Mouse (Mus musculus) left cerebral cortex, postnatal 14 days (tissue): ENCODE results near the gene Duox1. TPM values are rescaled to one million over a fixed set of nuclear protein-coding genes. Genes with fewer than 3 reads are reported as not detected.

ENCODE experiments used
- DNase-seq, 2 experiments: peaks; one replicate each; pipeline ENCODE4 v3.0.0; 2021 to 2022; ENCODE audit warnings: low spot score in 2 of 2, mixed read lengths in 1 of 2
- intact Hi-C: fragments of 180-260 bp; cut with DNase I; formaldehyde crosslinking; loops from one replicate; pipeline ENCODE4 v1.15.1; 2025
- total RNA-seq, 2 experiments: library from RNA; stranded (reverse); gene quantifications; 2 replicates each; pipeline ENCODE4 v1.2.3; 2021

Gene Duox1
- total RNA-seq, 2 experiments from 2014 or later, result 0.07 to 0.15 TPM

DNA sequence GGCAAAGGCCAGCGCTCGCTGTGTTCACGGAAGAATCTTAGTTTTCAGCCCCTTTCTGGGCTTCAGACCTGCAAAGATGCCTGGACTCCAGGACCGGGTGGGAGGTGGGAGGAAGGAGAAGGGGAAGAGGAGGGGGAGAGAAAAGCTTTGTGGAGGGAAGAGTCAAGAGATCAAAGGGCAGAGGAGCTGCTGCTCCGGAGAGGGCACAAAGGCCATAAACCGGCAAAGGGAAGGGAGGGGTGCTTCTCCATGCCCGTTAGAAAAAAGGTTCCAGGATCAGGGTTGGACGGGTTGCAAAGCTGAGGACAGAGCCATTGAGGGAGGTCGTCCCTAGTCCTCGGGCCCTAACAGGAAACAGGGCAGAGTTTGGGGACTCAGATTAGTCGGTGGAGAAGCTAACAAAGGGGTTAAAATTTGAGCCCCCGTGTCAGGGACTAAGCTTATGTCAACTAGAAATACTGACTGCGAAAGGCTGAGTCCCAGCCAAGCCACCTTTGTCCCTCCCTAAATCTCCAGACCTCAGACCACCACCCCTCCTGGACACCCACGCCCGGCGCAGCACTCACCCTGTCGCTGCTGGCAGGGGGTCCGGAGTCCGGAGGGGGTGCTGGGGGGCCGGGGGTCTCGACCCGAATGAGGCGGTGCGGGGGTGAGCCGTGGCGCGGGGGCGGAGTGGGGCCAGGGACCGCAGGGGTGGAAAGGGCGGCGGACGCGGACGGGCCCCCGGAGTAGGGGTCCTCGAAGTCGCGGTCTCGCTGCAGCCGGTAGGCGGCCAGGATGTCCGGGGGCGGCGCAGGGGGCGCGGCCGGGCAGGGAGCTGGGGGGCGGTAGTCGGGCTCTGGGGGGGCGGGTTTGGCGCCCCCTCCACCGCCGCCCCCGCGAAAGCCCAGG lies 52.9 kb downstream of the Duox1 start:
- intact Hi-C loops, result loop anchor here (2.0 kb wide), 1 partner anchor 20 kb away; no protein-coding TSS in a partner anchor
- DNase-seq, result no peak

DNA sequence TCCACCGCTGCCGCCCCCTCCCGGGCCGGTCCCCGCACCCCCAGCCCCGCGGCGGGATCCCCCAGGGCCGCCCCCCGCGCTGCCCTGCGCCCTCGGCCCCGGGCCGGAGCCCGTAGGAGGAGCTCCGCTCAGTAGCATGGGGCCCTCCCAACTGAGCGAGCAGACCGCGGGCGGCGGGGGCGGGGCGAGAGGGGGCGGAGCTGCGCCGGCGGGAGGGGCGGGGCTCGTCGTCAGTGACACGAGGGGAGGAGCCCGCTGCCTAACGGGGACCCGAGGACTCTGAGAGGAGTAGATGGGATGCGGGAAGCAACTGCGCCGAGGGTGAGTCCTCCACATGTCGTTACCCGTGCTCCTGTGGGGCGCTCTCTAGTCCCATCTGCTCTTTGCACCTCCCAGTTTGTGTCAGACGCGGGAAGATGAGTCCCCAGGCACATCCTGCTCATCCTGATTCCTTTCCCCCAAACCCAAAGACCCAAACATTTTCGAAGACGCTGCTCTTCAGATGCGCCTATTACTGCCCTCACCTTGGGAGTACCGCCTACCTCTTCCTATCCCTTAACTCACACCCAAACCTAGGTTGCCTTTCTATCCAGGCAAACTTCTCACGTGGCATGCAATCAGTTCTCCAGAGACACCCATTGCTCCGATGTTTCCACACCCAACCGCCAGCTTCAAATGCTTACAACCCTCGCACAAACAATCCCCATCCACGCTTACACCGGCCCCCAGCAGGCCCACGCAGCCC lies 53.7 kb downstream of the Duox1 start, which contains the start of gene Shf:
Shf (minus strand) TSS at position 168 of the 745 bp plus-strand sequence.
- intact Hi-C loops, result loop anchor here (2.0 kb wide), 1 partner anchor 20 kb away; no protein-coding TSS in a partner anchor
- DNase-seq, result peak; percentile 90

DNA sequence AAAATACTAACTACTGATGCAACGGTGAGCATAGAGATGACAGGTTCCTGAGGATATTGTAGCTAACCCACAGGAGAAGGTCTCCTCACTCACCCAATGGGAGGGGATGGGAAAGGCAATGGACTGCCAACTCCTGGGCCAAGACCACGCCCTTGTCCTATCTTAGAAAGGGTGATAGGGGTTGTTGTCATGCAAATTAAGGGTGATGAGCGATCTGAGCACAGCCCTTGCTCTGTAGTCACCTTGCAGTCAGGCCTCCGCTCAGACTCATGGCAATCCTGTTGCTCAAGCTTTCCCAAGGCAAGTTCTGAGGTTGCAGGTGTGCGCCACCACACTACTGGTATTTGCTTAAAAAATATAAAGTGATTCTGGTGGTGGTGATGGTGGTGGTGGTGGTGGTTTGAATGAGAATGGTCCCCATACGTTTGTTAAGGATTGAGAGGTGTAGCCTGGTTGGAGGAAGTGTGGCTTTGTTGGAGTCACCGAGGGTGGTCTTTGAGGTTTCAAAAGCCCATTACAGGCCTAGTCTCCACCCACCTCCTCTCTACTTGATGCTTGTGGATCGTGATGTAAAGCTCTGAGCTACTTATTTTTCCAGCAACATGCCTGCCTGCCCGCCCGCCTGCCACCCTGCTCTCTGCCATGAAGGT lies 54.8 kb downstream of the Duox1 start:
- intact Hi-C loops, result loop anchor here (10.0 kb wide), 1 partner anchor 385 kb away; no protein-coding TSS in a partner anchor

GRCm38 (mm10) chr2:122372067-122372466 lies 56.6 kb downstream of the Duox1 start:
- no peak for DNase-seq
- intact Hi-C loops, result loop anchor here (10.0 kb wide), 1 partner anchor 383 kb away; no protein-coding TSS in a partner anchor

More for the DNA sequence above, 54.8 kb downstream of the Duox1 start:
- no peak for DNase-seq

GRCm38 (mm10) chr2:122372541-122372940 lies 57.1 kb downstream of the Duox1 start:
- no peak for DNase-seq
- intact Hi-C loops, result loop anchor here (10.0 kb wide), 1 partner anchor 382 kb away; no protein-coding TSS in a partner anchor

- intact Hi-C loops, result loop anchor here (10.0 kb wide), 1 partner anchor 381 kb away; no protein-coding TSS in a partner anchor
- no peak for DNase-seq
Measured at GRCm38 (mm10) chr2:122374012-122374411, 58.5 kb downstream of the Duox1 start.

- peak in 1 of 2 experiments; percentile 14 for DNase-seq
- intact Hi-C loops, result loop anchor here (5.0 to 10.0 kb wide), 3 partner anchors 62 to 380 kb away; partner anchors contain the start of genes Duoxa1 and Gatm
Measured at GRCm38 (mm10) chr2:122374666-122375331, 59.3 kb downstream of the Duox1 start.

DNA sequence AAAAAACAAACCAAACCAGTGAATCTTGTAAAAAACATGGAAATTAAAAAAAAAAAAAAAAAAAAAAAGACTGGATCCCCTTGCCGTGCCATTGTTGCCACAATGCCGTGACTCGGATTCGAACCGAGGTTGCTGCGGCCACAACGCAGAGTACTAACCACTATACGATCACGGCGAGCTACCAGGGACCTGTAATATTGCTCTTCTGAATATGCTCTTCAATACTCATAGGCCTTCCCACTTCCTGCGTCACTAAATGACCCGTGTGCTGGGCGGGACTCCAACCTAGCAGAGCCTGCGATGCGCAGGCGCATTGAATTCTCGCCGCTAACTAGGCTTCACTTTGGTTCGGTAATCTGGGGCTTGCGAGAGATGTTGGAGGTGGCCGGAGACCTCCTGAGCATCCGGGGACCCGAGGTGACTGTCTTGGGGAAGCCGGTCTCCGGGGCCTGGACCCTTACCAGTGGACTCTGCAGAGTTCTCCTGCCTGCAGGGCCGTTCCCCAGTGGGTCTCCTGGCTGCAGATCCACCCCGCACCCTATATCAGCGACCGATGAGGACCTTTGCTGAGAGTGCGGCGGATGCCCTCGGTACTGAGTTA lies 60.0 kb downstream of the Duox1 start:
- peak; percentile 98 to 99 for DNase-seq
- intact Hi-C loops, result loop anchor here (5.0 to 10.0 kb wide), 3 partner anchors 63 to 379 kb away; partner anchors contain the start of genes Duoxa1 and Gatm

DNA sequence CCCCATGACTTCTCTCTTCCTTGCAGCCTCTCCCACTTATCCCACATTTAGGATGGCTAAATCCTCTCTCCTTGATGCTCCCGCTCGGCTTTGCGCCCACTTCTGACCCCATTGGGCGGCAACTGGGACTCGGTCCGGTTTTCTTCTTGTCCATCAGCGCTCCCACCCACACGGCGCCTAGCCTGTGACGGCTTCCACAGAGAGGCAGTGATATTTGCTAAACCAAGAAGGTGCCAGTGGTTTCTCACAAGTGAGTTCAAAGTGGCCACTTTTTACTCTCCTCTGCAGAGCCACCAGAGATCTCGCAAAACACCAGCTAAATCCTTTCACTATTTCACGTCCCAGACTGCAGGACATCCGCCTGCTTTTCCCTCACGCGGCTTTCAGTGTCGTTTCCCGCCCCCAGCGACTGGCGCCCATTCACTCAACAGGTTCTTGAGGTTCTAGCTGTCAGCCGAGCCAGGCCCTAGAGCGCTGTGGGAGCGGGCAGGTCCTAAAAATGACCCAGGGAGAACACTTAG lies 60.6 kb downstream of the Duox1 start:
- intact Hi-C loops, result loop anchor here (5.0 to 10.0 kb wide), 3 partner anchors 64 to 379 kb away; partner anchors contain the start of genes Duoxa1 and Gatm
- peak in 1 of 2 experiments; percentile 50 for DNase-seq

DNA sequence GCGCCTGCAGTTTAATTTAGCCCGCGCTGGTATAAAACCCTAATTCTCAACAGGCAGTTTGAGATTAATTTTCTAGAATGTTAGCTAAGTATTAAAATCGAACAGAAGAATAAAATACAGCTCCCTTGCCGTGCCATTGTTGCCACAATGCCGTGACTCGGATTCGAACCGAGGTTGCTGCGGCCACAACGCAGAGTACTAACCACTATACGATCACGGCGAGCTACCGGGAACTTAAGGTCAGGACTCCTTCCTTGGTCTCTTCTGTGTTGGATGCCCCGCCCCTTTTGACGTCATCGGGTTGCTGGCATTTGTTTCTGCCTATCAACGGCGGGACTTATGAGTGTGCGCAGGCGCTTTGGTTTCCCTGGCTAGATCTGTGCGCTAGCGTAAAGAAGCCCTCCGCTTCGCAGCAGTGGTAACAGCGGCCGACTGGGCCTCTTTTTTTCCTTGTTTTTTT lies 61.8 kb downstream of the Duox1 start:
- intact Hi-C loops, result loop anchor here (5.0 to 10.0 kb wide), 3 partner anchors 65 to 378 kb away; partner anchors contain the start of genes Duoxa1 and Gatm
- DNase-seq, result peak; percentile 98 to 99

- DNase-seq, result peak; percentile 61 to 82
- intact Hi-C loops, result loop anchor here (2.0 to 10.0 kb wide), 4 partner anchors 65 to 377 kb away; partner anchors contain the start of genes Duoxa1 and Gatm
Measured at GRCm38 (mm10) chr2:122377751-122378246, 62.3 kb downstream of the Duox1 start.

DNA sequence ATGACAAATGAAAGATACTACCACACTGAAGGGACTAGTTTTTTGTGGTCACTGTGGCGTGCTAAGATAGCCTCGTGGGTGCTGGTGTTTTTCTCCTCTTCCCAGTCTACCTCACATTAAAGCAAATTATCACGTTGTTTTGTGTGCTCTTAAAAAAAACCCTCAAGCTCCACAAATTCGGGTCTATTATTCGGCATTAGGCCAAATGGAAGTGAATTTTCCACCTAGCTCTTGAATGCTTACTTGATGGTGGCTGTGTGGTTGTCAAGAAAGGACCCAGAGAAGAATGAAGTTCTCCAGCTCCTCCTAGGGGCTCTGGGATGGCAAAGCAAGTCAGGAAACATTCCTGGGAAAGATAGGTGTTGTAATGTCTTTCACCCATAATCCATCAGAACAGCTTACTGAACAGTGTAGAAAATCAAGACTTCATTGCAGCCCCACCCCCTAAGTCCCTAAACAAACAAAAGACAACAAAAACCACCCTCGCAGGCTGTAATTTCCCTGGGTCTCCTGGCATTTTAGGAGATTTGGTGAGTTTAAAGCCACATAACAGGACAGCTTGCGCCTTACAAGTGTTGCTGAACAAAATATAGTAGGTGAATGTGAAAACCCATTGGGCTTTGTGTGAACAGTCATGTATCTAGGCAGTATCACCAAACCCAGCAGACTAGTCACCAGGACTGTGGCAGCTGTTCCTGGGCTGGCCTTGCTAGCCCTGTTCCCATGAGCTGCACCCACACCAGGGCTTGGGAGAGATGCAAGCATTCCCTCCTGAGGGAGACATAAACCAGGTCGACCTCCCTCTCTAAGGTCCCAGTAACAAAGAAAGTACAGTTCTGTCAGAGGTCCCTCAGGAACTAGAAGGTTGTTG lies 63.2 kb downstream of the Duox1 start:
- intact Hi-C loops, result loop anchor here (2.0 to 10.0 kb wide), 4 partner anchors 66 to 376 kb away; partner anchors contain the start of genes Duoxa1 and Gatm
- DNase-seq, result peak; percentile 59 to 78

GRCm38 (mm10) chr2:122379292-122379650 lies 63.8 kb downstream of the Duox1 start:
- intact Hi-C loops, result loop anchor here (2.0 to 10.0 kb wide), 4 partner anchors 67 to 376 kb away; partner anchors contain the start of genes Duoxa1 and Gatm
- DNase-seq, result peak in 1 of 2 experiments; percentile 3

DNA sequence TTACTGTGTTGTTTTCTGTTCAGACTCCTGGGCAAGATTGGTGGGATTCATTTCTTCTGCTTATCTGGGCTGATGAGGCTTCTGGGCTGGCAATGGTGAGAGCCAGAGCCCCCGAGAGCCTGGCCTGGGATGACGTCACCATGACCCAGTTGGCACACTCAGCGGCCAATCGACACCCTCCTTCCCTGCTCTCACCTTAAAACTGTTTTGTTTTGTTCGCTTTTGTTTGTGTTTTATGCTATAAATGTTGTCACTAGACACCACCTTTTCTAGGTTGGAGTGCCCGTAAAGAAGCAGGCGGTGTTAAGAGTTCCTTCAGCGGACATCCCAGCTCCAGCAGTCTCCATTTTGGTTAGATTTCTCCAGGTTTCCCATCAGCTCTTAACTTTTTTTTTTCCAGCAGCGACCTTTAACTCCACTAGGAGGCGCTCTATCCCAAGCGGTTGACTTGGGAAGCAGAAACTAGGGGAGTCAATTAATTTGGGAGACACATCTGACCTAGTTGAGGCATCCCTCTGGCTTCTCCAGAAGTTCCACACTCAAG lies 65.4 kb downstream of the Duox1 start:
- DNase-seq, result peak; percentile 72 to 81
- intact Hi-C loops, result loop anchor here (1.0 kb wide), 2 partner anchors 86 to 177 kb away; no protein-coding TSS in a partner anchor

- intact Hi-C loops, result loop anchor here (1.0 kb wide), 2 partner anchors 86 to 177 kb away; no protein-coding TSS in a partner anchor
Measured at GRCm38 (mm10) chr2:122381329-122382103, 66.0 kb downstream of the Duox1 start.

More at GRCm38 (mm10) chr2:122381329-122382103, 66.0 kb downstream of the Duox1 start:
- DNase-seq, result no peak
